Comparison of ENCODE assay signal across 9 mouse cellular contexts in genomic region chr6:108367412-108367811, GRCm38 (mm10).
DNase-seq lines count a peak whose midpoint lies in the region; ATAC-seq and TF ChIP-seq lines count a peak whose summit lies in the region.
"Had no signal": no experiment of that assay in that cellular context is flagged by ENCODE, and none has a peak within 500 bp of the region (broad histone marks: within the 10 kb centered on the region; RNA-seq: fewer than 3 reads in every experiment).

No protein-coding gene starts in this region.

- no peak overlapping the region for H3K9ac ChIP-seq in lung, embryonic 14.5 days
- no peak overlapping the region for H3K9ac ChIP-seq in MEL (ENCODE audit: control insufficient read depth, low read depth, low read length, poor library complexity, severe bottlenecking)

- H3K9me3 ChIP-seq in lung, embryonic 14.5 days (ENCODE audit: low read depth, low read length), result no peaks in the 10 kb centered on the region
- no peaks in the 10 kb centered on the region for H3K9me3 ChIP-seq in MEL (replicated peaks; ENCODE audit: insufficient read depth, low read length)
- no peaks in the 10 kb centered on the region for H3K9me3 ChIP-seq in limb, embryonic 10.5 days (replicated peaks)

- no peak overlapping the region for H3K4me3 ChIP-seq in lung, embryonic 14.5 days (ENCODE audit: low read depth, low read length)
- H3K4me3 ChIP-seq in MEL (ENCODE audit: control insufficient read depth in 1 of 2, insufficient read depth in 1 of 2, low read depth in 2 of 2, low read length in 2 of 2), result no peak overlapping the region
- H3K4me3 ChIP-seq in limb, embryonic 10.5 days, result no peak overlapping the region

- no peak overlapping the region for H3K4me2 ChIP-seq in lung, embryonic 14.5 days

- no peak for ATAC-seq in lung, embryonic 14.5 days (ENCODE audit: insufficient read depth)
- peak; percentile 34 to 53; a peak in 3 of 4 replicates for ATAC-seq in hematopoietic stem cell, adult 5-6 weeks (replicated peaks in 1 of 2; ENCODE audit: insufficient read depth in 1 of 2, low FRiP score in 2 of 2, low TSS enrichment in 1 of 2, low read depth in 1 of 2, poor library complexity in 2 of 2, severe bottlenecking in 2 of 2)

- intact Hi-C loops in heart, postnatal 10 days (cut with DNase I), result loop anchor here (5.0 kb wide), 1 partner anchor 40 kb away; no protein-coding TSS in a partner anchor

- H3K4me1 ChIP-seq in lung, embryonic 14.5 days (ENCODE audit: insufficient read depth), result no peaks in the 10 kb centered on the region
- no peaks in the 10 kb centered on the region for H3K4me1 ChIP-seq in MEL (ENCODE audit: control insufficient read depth in 1 of 2, insufficient read depth in 2 of 2, low read length in 2 of 2)
- H3K4me1 ChIP-seq in limb, embryonic 10.5 days, result no peaks in the 10 kb centered on the region

- WGBS in lung, embryonic 14.5 days, result 80% methylated on average over 4 of the region's 4 CpGs
- WGBS in limb, embryonic 10.5 days, result 87% methylated on average over 4 of the region's 4 CpGs

- no peak for TF ChIP-seq POLR2A in MEL (IDR thresholded peaks at IDR 0.05; ENCODE audit: control insufficient read depth in 1 of 2, insufficient read depth in 1 of 2, low read depth in 1 of 2, low read length in 2 of 2, poor library complexity in 1 of 2)

- no peaks in the 10 kb centered on the region for H3K79me2 ChIP-seq in MEL (ENCODE audit: control insufficient read depth, insufficient read depth, low read length, poor library complexity)

- H3K27me3 ChIP-seq in lung, embryonic 14.5 days (ENCODE audit: insufficient read depth, low read length), result no peaks in the 10 kb centered on the region
- no peaks in the 10 kb centered on the region for H3K27me3 ChIP-seq in MEL (ENCODE audit: control insufficient read depth in 1 of 2, insufficient read depth in 2 of 2, low read length in 2 of 2)
- no peaks in the 10 kb centered on the region for H3K27me3 ChIP-seq in limb, embryonic 10.5 days (ENCODE audit: low read depth, poor library complexity, severe bottlenecking)

- TF ChIP-seq CTCF in lung, embryonic 14.5 days (IDR thresholded peaks at IDR 0.05; ENCODE audit: low read depth), result peak; percentile 61
- peak in 1 of 3 experiments; percentile 3; a peak in 1 of 6 replicates for TF ChIP-seq CTCF in MEL (IDR thresholded peaks at IDR 0.05 in 2 of 3, conservative IDR thresholded peaks at IDR 0.05 in 1 of 3; ENCODE audit: control insufficient read depth in 1 of 3, insufficient read depth in 1 of 3, low read depth in 2 of 3, low read length in 3 of 3, poor library complexity in 1 of 3, severe bottlenecking in 1 of 3)

- H3K36me3 ChIP-seq in lung, embryonic 14.5 days (ENCODE audit: insufficient read depth), result peaks cover 12% of the 10 kb centered on the region; the same call in 1 of the 2 replicates
- H3K36me3 ChIP-seq in MEL (ENCODE audit: control insufficient read depth in 1 of 2, insufficient read depth in 2 of 2, low read length in 2 of 2), result no peaks in the 10 kb centered on the region
- H3K36me3 ChIP-seq in limb, embryonic 10.5 days, result peaks cover 22% of the 10 kb centered on the region

- H3K27ac ChIP-seq in lung, embryonic 14.5 days (ENCODE audit: low read depth), result no peak overlapping the region
- H3K27ac ChIP-seq in MEL (ENCODE audit: control insufficient read depth, low read depth, low read length), result no peak overlapping the region
- no peak overlapping the region for H3K27ac ChIP-seq in limb, embryonic 10.5 days
- H3K27ac ChIP-seq: macrophage had no signal

- TF ChIP-seq RAD21 in MEL (IDR thresholded peaks at IDR 0.05; ENCODE audit: low read depth, low read length), result peak; percentile 1; the same call in 1 of the 2 replicates

- DNase-seq in heart, adult 11 months, result peak; percentile 78
- DNase-seq in heart, postnatal 10 days, result no peak
- DNase-seq in lung, embryonic 14.5 days, result peak; percentile 53
- no peak for DNase-seq in lung, postnatal 10 days
- no peak for DNase-seq in MEL (ENCODE audit: low read depth, low spot score)
- no peak for DNase-seq in limb, embryonic 10.5 days (ENCODE audit: low spot score)
- no peak for DNase-seq in spleen, postnatal 10 days (ENCODE audit: low spot score in 2 of 2)

- no peak for TF ChIP-seq EP300 in MEL (IDR thresholded peaks at IDR 0.05; ENCODE audit: low read depth in 1 of 2, low read length in 2 of 2)

TF ChIP-seq in MEL, 35 proteins besides CTCF, POLR2A, EP300 and RAD21:
- TF ChIP-seq SIN3A (IDR thresholded peaks at IDR 0.05; ENCODE audit: low read length) (no peak), CHD2 (IDR thresholded peaks at IDR 0.05; ENCODE audit: low read length) (no peak), ZMIZ1 (IDR thresholded peaks at IDR 0.05; ENCODE audit: low read depth, low read length) (no peak), GATA1 (IDR thresholded peaks at IDR 0.05; ENCODE audit: low read depth, low read length) (no peak), ELF1 (IDR thresholded peaks at IDR 0.05; ENCODE audit: low read depth, low read length) (no peak), SMC3 (IDR thresholded peaks at IDR 0.05; ENCODE audit: low read depth, low read length) (no peak), GABPA (IDR thresholded peaks at IDR 0.05; ENCODE audit: low read depth, low read length) (no peak), USF2 (IDR thresholded peaks at IDR 0.05; ENCODE audit: borderline replicate concordance in 1 of 2, insufficient read depth in 1 of 2, low read depth in 1 of 2, low read length in 2 of 2) (no peak), USF1 (IDR thresholded peaks at IDR 0.05; ENCODE audit: low read depth, low read length) (no peak), JUND (IDR thresholded peaks at IDR 0.05; ENCODE audit: low read depth, low read length) (no peak), ZNF384 (IDR thresholded peaks at IDR 0.05; ENCODE audit: low read depth, low read length) (no peak), TBP (IDR thresholded peaks at IDR 0.05; ENCODE audit: low read depth, low read length) (no peak), CHD1 (IDR thresholded peaks at IDR 0.05; ENCODE audit: low read depth, low read length) (no peak), KAT2A (conservative IDR thresholded peaks at IDR 0.05; ENCODE audit: low read depth, low read length) (no peak), RCOR1 (IDR thresholded peaks at IDR 0.05; ENCODE audit: low read depth, low read length) (no peak), BHLHE40 (IDR thresholded peaks at IDR 0.05; ENCODE audit: borderline replicate concordance, low read depth, low read length) (no peak)

Comparison
In these comparisons a context has a peak if more than half of its experiments do, and no peak if none do; other contexts are left out.
1. DNase-seq: peak in heart, adult 11 months (single experiment) and lung, embryonic 14.5 days (single experiment); none in heart, postnatal 10 days (0 of 2), lung, postnatal 10 days (single experiment), MEL (single experiment), limb, embryonic 10.5 days (single experiment) and spleen, postnatal 10 days (0 of 2).